Mouse (Mus musculus) erythroblast, embryonic 14.5 days (primary cell): ENCODE results near the gene Mindy3.

Experiments
- GATA1 ChIP-seq: IDR thresholded peaks from 2 replicates; pipeline ENCODE4 v1.6.1; 2012; ENCODE audit warnings: low read length, inconsistent platforms, mixed read lengths
- TAL1 ChIP-seq: IDR thresholded peaks from 3 replicates; pipeline ENCODE4 v1.6.1; 2012; ENCODE audit warnings: low read length, inconsistent platforms, mixed read lengths

GRCm38 (mm10) chr2:12439543-12439942, 20.3 kb upstream of the Mindy3 start:
- TF ChIP-seq TAL1 (no peak), GATA1 (no peak)
